Mouse (Mus musculus) olfactory bulb, adult 2 months (tissue): Measurements from ENCODE around the gene Cnot8.

Experiments
- CTCF ChIP-seq: fragments of 200-500 bp; IDR thresholded peaks from 2 replicates; pipeline ENCODE4 v1.5.1; 2012; ENCODE audit warnings: low read depth, mild to moderate bottlenecking, low read length, moderate library complexity; ENCODE audit not compliant: insufficient read depth
- POLR2A ChIP-seq: fragments of 200-500 bp; IDR thresholded peaks from 2 replicates; pipeline ENCODE4 v1.6.1; 2012; ENCODE audit warnings: mild to moderate bottlenecking, low read depth, low read length, moderate library complexity; ENCODE audit not compliant: insufficient read depth

DNA sequence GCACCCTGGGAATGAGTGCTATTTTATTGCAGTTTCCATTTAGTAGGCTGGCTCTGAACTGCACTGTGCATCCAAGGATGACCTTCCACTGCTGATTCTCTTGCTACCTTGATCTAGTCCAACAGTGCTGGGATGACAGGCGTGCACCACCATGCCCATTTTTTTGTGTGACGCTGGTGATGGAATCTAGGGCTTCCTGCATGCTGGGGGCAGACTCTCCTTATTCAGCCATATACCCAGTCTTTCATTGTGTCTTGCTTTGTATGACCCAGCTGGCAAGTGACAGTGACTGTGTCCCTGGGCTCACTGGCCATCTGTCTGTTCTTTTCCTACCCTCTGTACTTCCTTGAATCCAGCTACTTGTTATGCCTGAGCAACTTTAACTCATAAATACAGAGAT is 19.8 kb downstream of the Cnot8 start:
- TF ChIP-seq CTCF (no peak), POLR2A (no peak)
